Mouse (Mus musculus) MEL (cell line): Measurements from ENCODE around the gene Ptprn2. TPM values are rescaled to one million over a fixed set of nuclear protein-coding genes. Genes with fewer than 3 reads are reported as not detected.

Experiments
- DNase-seq: peaks from one replicate; pipeline ENCODE4 v3.0.0; 2011; ENCODE audit warnings: low read depth, low spot score
- H3K27ac ChIP-seq: 2 replicates; pipeline ENCODE4 v1.5.1; 2012; ENCODE audit warnings: low read depth, mild to moderate bottlenecking, control low read depth, low read length, moderate library complexity; ENCODE audit not compliant: control insufficient read depth
- H3K27me3 ChIP-seq, 2 experiments: fragments of 150-350 bp in 1 of 2; sonication (generic) in 1 of 2; 2 replicates each; pipeline ENCODE4 v1.6.1; 2012; ENCODE audit warnings: low read length in 2 of 2, mild to moderate bottlenecking in 2 of 2, improper control_type of control experiment in 1 of 2, moderate library complexity in 1 of 2; ENCODE audit not compliant: insufficient read depth in 2 of 2, control insufficient read depth in 1 of 2
- H3K36me3 ChIP-seq, 2 experiments: 2 replicates each; pipeline ENCODE4 v1.6.1; 2012 to 2014; ENCODE audit warnings: low read length in 2 of 2, improper control_type of control experiment in 1 of 2, inconsistent platforms in 1 of 2, mild to moderate bottlenecking in 1 of 2; ENCODE audit not compliant: insufficient read depth in 2 of 2, control insufficient read depth in 1 of 2
- H3K4me1 ChIP-seq, 2 experiments: fragments of 150-350 bp in 1 of 2; sonication (generic) in 1 of 2; 2 replicates each; pipeline ENCODE4 v1.6.1; 2012; ENCODE audit warnings: low read length in 2 of 2, improper control_type of control experiment in 1 of 2, mild to moderate bottlenecking in 1 of 2; ENCODE audit not compliant: insufficient read depth in 2 of 2, control insufficient read depth in 1 of 2
- H3K4me3 ChIP-seq, 2 experiments: fragments of 150-350 bp in 1 of 2; sonication (generic) in 1 of 2; 2 replicates each; pipeline ENCODE4 v1.5.1; 2012; ENCODE audit warnings: low read depth in 2 of 2, low read length in 2 of 2, mild to moderate bottlenecking in 2 of 2, moderate library complexity in 2 of 2, control low read depth in 1 of 2, improper control_type of control experiment in 1 of 2; ENCODE audit not compliant: control insufficient read depth in 1 of 2, insufficient read depth in 1 of 2
- H3K79me2 ChIP-seq: 2 replicates; pipeline ENCODE4 v1.6.1; 2012; ENCODE audit warnings: mild to moderate bottlenecking, low read length, moderate library complexity; ENCODE audit not compliant: control insufficient read depth, poor library complexity, insufficient read depth
- H3K9ac ChIP-seq: 2 replicates; pipeline ENCODE4 v1.6.1; 2012; ENCODE audit warnings: low read depth, mild to moderate bottlenecking, control low read depth, low read length, moderate library complexity; ENCODE audit not compliant: control insufficient read depth, poor library complexity, severe bottlenecking
- H3K9me3 ChIP-seq: fragments of 150-350 bp; sonication (generic); replicated peaks from 2 replicates; pipeline ENCODE4 v1.6.1; 2012; ENCODE audit warnings: mild to moderate bottlenecking, low read length, improper control_type of control experiment, moderate library complexity; ENCODE audit not compliant: insufficient read depth
- BHLHE40 ChIP-seq: IDR thresholded peaks from 2 replicates; pipeline ENCODE4 v1.6.1; 2012; ENCODE audit warnings: low read depth, mild to moderate bottlenecking, inconsistent platforms, low read length, improper control_type of control experiment, borderline replicate concordance
- CHD1 ChIP-seq: IDR thresholded peaks from 2 replicates; pipeline ENCODE4 v1.6.1; 2012; ENCODE audit warnings: low read depth, mild to moderate bottlenecking, inconsistent platforms, low read length, improper control_type of control experiment
- CTCF ChIP-seq, 3 experiments: IDR thresholded peaks in 2 of 3; conservative IDR thresholded peaks in 1 of 3; 2 replicates each; pipeline ENCODE4 v1.5.1; 2011 to 2012; ENCODE audit warnings: low read length in 3 of 3, low read depth in 2 of 3, mild to moderate bottlenecking in 2 of 3, improper control_type of control experiment in 1 of 3, inconsistent platforms in 1 of 3, mixed read lengths in 1 of 3, moderate library complexity in 1 of 3; ENCODE audit not compliant: control insufficient read depth in 1 of 3, insufficient read depth in 1 of 3, poor library complexity in 1 of 3, severe bottlenecking in 1 of 3
- ELF1 ChIP-seq: IDR thresholded peaks from 2 replicates; pipeline ENCODE4 v1.6.1; 2014; ENCODE audit warnings: low read depth, mild to moderate bottlenecking, inconsistent platforms, low read length, improper control_type of control experiment, moderate library complexity
- EP300 ChIP-seq, 2 experiments: IDR thresholded peaks; 2 replicates each; pipeline ENCODE4 v1.6.1; 2011; ENCODE audit warnings: improper control_type of control experiment in 2 of 2, low read length in 2 of 2, low read depth in 1 of 2, mild to moderate bottlenecking in 1 of 2
- GABPA ChIP-seq: IDR thresholded peaks from 2 replicates; pipeline ENCODE4 v1.6.1; 2012; ENCODE audit warnings: low read depth, mild to moderate bottlenecking, inconsistent platforms, low read length, improper control_type of control experiment, moderate library complexity
- HCFC1 ChIP-seq: IDR thresholded peaks from 2 replicates; pipeline ENCODE4 v1.6.1; 2012; ENCODE audit warnings: low read depth, mild to moderate bottlenecking, inconsistent platforms, low read length, improper control_type of control experiment, moderate library complexity
- JUND ChIP-seq: IDR thresholded peaks from 2 replicates; pipeline ENCODE4 v1.6.1; 2011; ENCODE audit warnings: low read depth, mild to moderate bottlenecking, improper control_type of control experiment, low read length
- KAT2A ChIP-seq: conservative IDR thresholded peaks from 2 replicates; pipeline ENCODE4 v1.6.1; 2012; ENCODE audit warnings: low read depth, low read length, improper control_type of control experiment, inconsistent platforms
- MAX ChIP-seq: IDR thresholded peaks from 2 replicates; pipeline ENCODE4 v1.6.1; 2011; ENCODE audit warnings: low read length, improper control_type of control experiment
- MYC ChIP-seq: IDR thresholded peaks from 2 replicates; pipeline ENCODE4 v1.6.1; 2011; ENCODE audit warnings: low read depth, mild to moderate bottlenecking, low read length, improper control_type of control experiment, moderate library complexity
- NELFE ChIP-seq: IDR thresholded peaks from 2 replicates; pipeline ENCODE4 v1.6.1; 2011; ENCODE audit warnings: low read depth, low read length, improper control_type of control experiment
- NRF1 ChIP-seq: IDR thresholded peaks from 2 replicates; pipeline ENCODE4 v1.6.1; 2014; ENCODE audit warnings: low read depth, mild to moderate bottlenecking, inconsistent platforms, low read length, improper control_type of control experiment, moderate library complexity; ENCODE audit not compliant: poor library complexity, insufficient read depth, severe bottlenecking
- POLR2A ChIP-seq, 2 experiments: IDR thresholded peaks; 2 replicates each; pipeline ENCODE4 v1.6.1; 2011 to 2012; ENCODE audit warnings: low read length in 2 of 2, mild to moderate bottlenecking in 2 of 2, control low read depth in 1 of 2, improper control_type of control experiment in 1 of 2, low read depth in 1 of 2, moderate library complexity in 1 of 2; ENCODE audit not compliant: control insufficient read depth in 1 of 2, insufficient read depth in 1 of 2, poor library complexity in 1 of 2
- POLR2AphosphoS5 ChIP-seq: IDR thresholded peaks from 2 replicates; pipeline ENCODE4 v1.6.1; 2012; ENCODE audit warnings: low read depth, borderline replicate concordance, mild to moderate bottlenecking, inconsistent platforms, low read length, moderate library complexity, mixed read lengths
- SIN3A ChIP-seq: IDR thresholded peaks from 2 replicates; pipeline ENCODE4 v1.6.1; 2012; ENCODE audit warnings: low read length, improper control_type of control experiment, inconsistent platforms
- SMC3 ChIP-seq: IDR thresholded peaks from 2 replicates; pipeline ENCODE4 v1.6.1; 2011; ENCODE audit warnings: low read depth, low read length, improper control_type of control experiment
- TAL1 ChIP-seq: IDR thresholded peaks from 2 replicates; pipeline ENCODE4 v1.6.1; 2012; ENCODE audit warnings: mild to moderate bottlenecking, inconsistent platforms, low read length, moderate library complexity, mixed read lengths
- TBP ChIP-seq: IDR thresholded peaks from 2 replicates; pipeline ENCODE4 v1.8.0; 2011; ENCODE audit warnings: low read depth, low read length, improper control_type of control experiment
- USF2 ChIP-seq, 2 experiments: IDR thresholded peaks; 2 replicates each; pipeline ENCODE4 v1.6.1; 2011 to 2012; ENCODE audit warnings: improper control_type of control experiment in 2 of 2, low read length in 2 of 2, borderline replicate concordance in 1 of 2, inconsistent platforms in 1 of 2, low read depth in 1 of 2, mild to moderate bottlenecking in 1 of 2; ENCODE audit not compliant: insufficient read depth in 1 of 2
- ZC3H11A ChIP-seq: IDR thresholded peaks from 2 replicates; pipeline ENCODE4 v1.6.1; 2012; ENCODE audit warnings: low read depth, mild to moderate bottlenecking, inconsistent platforms, low read length, improper control_type of control experiment
- ZKSCAN1 ChIP-seq: IDR thresholded peaks from 2 replicates; pipeline ENCODE4 v1.6.1; 2012; ENCODE audit warnings: low read depth, mild to moderate bottlenecking, inconsistent platforms, low read length, improper control_type of control experiment, moderate library complexity
- ZNF384 ChIP-seq: IDR thresholded peaks from 2 replicates; pipeline ENCODE4 v1.6.1; 2012; ENCODE audit warnings: low read depth, mild to moderate bottlenecking, inconsistent platforms, low read length, improper control_type of control experiment
- polyA plus RNA-seq, 2 experiments: library from polyadenylated mRNA; stranded (reverse) in 1 of 2; unstranded in 1 of 2; fragments of >175 nt in 1 of 2; fragments of >200 nt in 1 of 2; gene quantifications; 2 replicates each; pipeline versions ENCODE4 v1.2.1 to v1.2.4; 2012; ENCODE audit warnings: low replicate concordance in 2 of 2, low read depth in 1 of 2; ENCODE audit not compliant: insufficient read length in 2 of 2, insufficient read depth in 1 of 2, missing spikeins in 1 of 2
- total RNA-seq: library from RNA; depleted of rRNA; stranded (reverse); fragments of 300-350 nt; gene quantifications from 2 replicates; pipeline ENCODE4 v1.2.3, GENCODE M21; 2012

The Ptprn2 gene
- total and polyA plus RNA-seq, 3 experiments, result not detected

- no peaks in the 10 kb centered on the region for H3K4me1 ChIP-seq
- H3K9me3 ChIP-seq, result no peaks in the 10 kb centered on the region; the same call in 1 of the 2 replicates
- H3K27me3 ChIP-seq, result no peaks in the 10 kb centered on the region
- no peak for DNase-seq
- H3K79me2 ChIP-seq, result no peaks in the 10 kb centered on the region
- no peaks in the 10 kb centered on the region for H3K36me3 ChIP-seq
- H3K27ac ChIP-seq, result no peak overlapping the region
- no peak overlapping the region for H3K9ac ChIP-seq
- no peak overlapping the region for H3K4me3 ChIP-seq
- TF ChIP-seq SMC3 (no peak), ZKSCAN1 (no peak), GABPA (no peak), CTCF (IDR thresholded peaks at IDR 0.05 in 2 of 3, conservative IDR thresholded peaks at IDR 0.05 in 1 of 3; ENCODE audit: control insufficient read depth in 1 of 3, insufficient read depth in 1 of 3, low read depth in 2 of 3, low read length in 3 of 3, poor library complexity in 1 of 3, severe bottlenecking in 1 of 3) (no peak), CHD1 (no peak), TBP (no peak), TAL1 (no peak), NELFE (no peak), EP300 (IDR thresholded peaks at IDR 0.05; ENCODE audit: low read depth in 1 of 2, low read length in 2 of 2) (no peak), MAX (no peak)
These were observed 593.4 kb downstream of the Ptprn2 start for GRCm38 (mm10) chr12:117078945-117079344.

GRCm38 (mm10) chr12:117079724-117080123, 594.2 kb downstream of the Ptprn2 start:
- no peaks in the 10 kb centered on the region; the same call in 1 of the 2 replicates for H3K9me3 ChIP-seq
- H3K27me3 ChIP-seq, result no peaks in the 10 kb centered on the region
- DNase-seq, result no peak
- no peaks in the 10 kb centered on the region for H3K36me3 ChIP-seq
- no peak for TF ChIP-seq ZC3H11A
- TF ChIP-seq POLR2A (IDR thresholded peaks at IDR 0.05; ENCODE audit: control insufficient read depth in 1 of 2, insufficient read depth in 1 of 2, low read depth in 1 of 2, low read length in 2 of 2, poor library complexity in 1 of 2), result no peak
- no peak for TF ChIP-seq POLR2AphosphoS5
- TF ChIP-seq USF2 (IDR thresholded peaks at IDR 0.05; ENCODE audit: borderline replicate concordance in 1 of 2, insufficient read depth in 1 of 2, low read depth in 1 of 2, low read length in 2 of 2), result no peak
- TF ChIP-seq SMC3, result no peak
- no peak for TF ChIP-seq CHD1
- TF ChIP-seq MYC, result no peak
- TF ChIP-seq NRF1, result no peak
- TF ChIP-seq ZNF384, result no peak
- TF ChIP-seq HCFC1, result no peak
- TF ChIP-seq BHLHE40, result no peak
- no peak for TF ChIP-seq SIN3A
- TF ChIP-seq EP300 (IDR thresholded peaks at IDR 0.05; ENCODE audit: low read depth in 1 of 2, low read length in 2 of 2), result no peak
- no peak for TF ChIP-seq TAL1
- no peak for TF ChIP-seq ELF1
- no peak for TF ChIP-seq JUND
- TF ChIP-seq NELFE, result no peak
- no peak for TF ChIP-seq KAT2A
- no peaks in the 10 kb centered on the region for H3K79me2 ChIP-seq
- no peak overlapping the region for H3K27ac ChIP-seq
- H3K9ac ChIP-seq, result no peak overlapping the region
- no peak overlapping the region for H3K4me3 ChIP-seq
- no peaks in the 10 kb centered on the region for H3K4me1 ChIP-seq
